19 mouse cellular contexts compared by ENCODE assay signal in genomic region chr8:86669259-86669658, GRCm38 (mm10). TPM values are rescaled to one million over a fixed set of nuclear protein-coding genes. Genes with fewer than 3 reads are reported as not detected.
A peak's percentile ranks its signal among the peaks of the same experiment; 100 is the strongest.
DNase-seq lines count a peak whose midpoint lies in the region; ATAC-seq and TF ChIP-seq lines count a peak whose summit lies in the region.
"Had no signal": no experiment of that assay in that cellular context is flagged by ENCODE, and none has a peak within 500 bp of the region (broad histone marks: within the 10 kb centered on the region; RNA-seq: fewer than 3 reads in every experiment).

No protein-coding gene starts in this region.

- TF ChIP-seq CTCF in midbrain, postnatal 0 days (IDR thresholded peaks at IDR 0.05) = no peak

- H3K4me3 ChIP-seq in embryonic facial prominence, embryonic 14.5 days (ENCODE audit: low read depth, low read length) = no peak overlapping the region
- no peak overlapping the region for H3K4me3 ChIP-seq in embryonic facial prominence, embryonic 10.5 days
- H3K4me3 ChIP-seq in kidney, embryonic 14.5 days (ENCODE audit: low read length) = no peak overlapping the region
- no peak overlapping the region for H3K4me3 ChIP-seq in midbrain, postnatal 0 days (ENCODE audit: low read depth, low read length)
- no peak overlapping the region for H3K4me3 ChIP-seq in midbrain, embryonic 16.5 days (ENCODE audit: low read depth, low read length)
- no peak overlapping the region for H3K4me3 ChIP-seq in heart, embryonic 10.5 days
- H3K4me3 ChIP-seq: midbrain, embryonic 10.5 days; myocyte had no signal

- peak; percentile 47 for DNase-seq in embryonic facial prominence, embryonic 14.5 days (ENCODE audit: low spot score)
- no peak for DNase-seq in embryonic facial prominence, embryonic 10.5 days (ENCODE audit: low spot score)
- no peak for DNase-seq in kidney, postnatal 36 days
- peak; percentile 52 for DNase-seq in midbrain, postnatal 0 days (ENCODE audit: low spot score)
- DNase-seq in heart, embryonic 10.5 days (ENCODE audit: low spot score) = no peak
- DNase-seq: cerebellum, adult 9-11 months; embryo, embryonic 11 days; forebrain, postnatal 0 days; heart, adult 11 months; liver; liver, postnatal 0 days; thymus, postnatal 25 days had no signal

- H3K4me2 ChIP-seq in embryonic facial prominence, embryonic 14.5 days (ENCODE audit: low read depth, low read length) = no peak overlapping the region
- no peak overlapping the region for H3K4me2 ChIP-seq in kidney, embryonic 14.5 days (replicated peaks; ENCODE audit: low read depth, low read length)
- H3K4me2 ChIP-seq in midbrain, postnatal 0 days (ENCODE audit: low read depth, low read length, poor library complexity, severe bottlenecking) = no peak overlapping the region
- no peak overlapping the region for H3K4me2 ChIP-seq in midbrain, embryonic 16.5 days (ENCODE audit: low read length)

- no peaks in the 10 kb centered on the region for H3K9me3 ChIP-seq in embryonic facial prominence, embryonic 14.5 days (ENCODE audit: control insufficient read depth, low read length)
- no peaks in the 10 kb centered on the region for H3K9me3 ChIP-seq in embryonic facial prominence, embryonic 10.5 days
- H3K9me3 ChIP-seq in kidney, embryonic 14.5 days (ENCODE audit: control insufficient read depth, low read length) = no peaks in the 10 kb centered on the region
- no peaks in the 10 kb centered on the region for H3K9me3 ChIP-seq in midbrain, postnatal 0 days (ENCODE audit: low read length)
- no peaks in the 10 kb centered on the region for H3K9me3 ChIP-seq in midbrain, embryonic 16.5 days (replicated peaks; ENCODE audit: control insufficient read depth, low read length, poor library complexity, severe bottlenecking)
- no peaks in the 10 kb centered on the region for H3K9me3 ChIP-seq in heart, embryonic 10.5 days
- H3K9me3 ChIP-seq: G1E; midbrain, embryonic 10.5 days had no signal

- H3K36me3 ChIP-seq in embryonic facial prominence, embryonic 14.5 days (ENCODE audit: control insufficient read depth, insufficient read depth, low read length) = peaks cover 37% of the 10 kb centered on the region
- peaks cover 29% of the 10 kb centered on the region for H3K36me3 ChIP-seq in embryonic facial prominence, embryonic 10.5 days (replicated peaks)
- peaks cover 21% of the 10 kb centered on the region; the same call in 1 of the 2 replicates for H3K36me3 ChIP-seq in kidney, embryonic 14.5 days (ENCODE audit: control insufficient read depth, insufficient read depth, low read length)
- peaks cover 28% of the 10 kb centered on the region for H3K36me3 ChIP-seq in midbrain, postnatal 0 days (ENCODE audit: insufficient read depth, low read length)
- H3K36me3 ChIP-seq in midbrain, embryonic 16.5 days (ENCODE audit: control insufficient read depth, insufficient read depth, low read length) = peaks cover 7% of the 10 kb centered on the region
- peaks cover 47% of the 10 kb centered on the region for H3K36me3 ChIP-seq in heart, embryonic 10.5 days

- WGBS in embryonic facial prominence, embryonic 14.5 days = 63% methylated on average over 4 of the region's 4 CpGs
- WGBS in embryonic facial prominence, embryonic 10.5 days = 78% methylated on average over 4 of the region's 4 CpGs
- 60% methylated on average over 4 of the region's 4 CpGs for WGBS in kidney, embryonic 14.5 days
- 69% methylated on average over 4 of the region's 4 CpGs for WGBS in midbrain, postnatal 0 days
- WGBS in midbrain, embryonic 16.5 days = 70% methylated on average over 4 of the region's 4 CpGs
- WGBS in heart, embryonic 10.5 days = 78% methylated on average over 4 of the region's 4 CpGs

- no peak overlapping the region for H3K9ac ChIP-seq in embryonic facial prominence, embryonic 14.5 days (ENCODE audit: low read depth, low read length)
- H3K9ac ChIP-seq in kidney, embryonic 14.5 days (ENCODE audit: low read depth, low read length) = no peak overlapping the region
- H3K9ac ChIP-seq in midbrain, postnatal 0 days (replicated peaks; ENCODE audit: low read length, poor library complexity, severe bottlenecking) = no peak overlapping the region
- H3K9ac ChIP-seq in midbrain, embryonic 16.5 days (ENCODE audit: low read depth, low read length) = no peak overlapping the region
- H3K9ac ChIP-seq: forebrain, postnatal 0 days; liver, postnatal 0 days had no signal

- H3K27ac ChIP-seq in embryonic facial prominence, embryonic 14.5 days (replicated peaks; ENCODE audit: low read depth, low read length) = no peak overlapping the region; the same call in 1 of the 2 replicates
- no peak overlapping the region for H3K27ac ChIP-seq in embryonic facial prominence, embryonic 10.5 days (replicated peaks)
- 0 out of 2 replicates have a peak overlapping the region, but pooled peaks have one; percentile 24 for H3K27ac ChIP-seq in kidney, embryonic 14.5 days (ENCODE audit: low read depth, low read length)
- no peak overlapping the region for H3K27ac ChIP-seq in midbrain, postnatal 0 days (ENCODE audit: low read depth, low read length)
- no peak overlapping the region for H3K27ac ChIP-seq in midbrain, embryonic 16.5 days (ENCODE audit: low read length)
- H3K27ac ChIP-seq in heart, embryonic 10.5 days = no peak overlapping the region
- H3K27ac ChIP-seq: midbrain, embryonic 10.5 days had no signal

- peak; percentile 18; the same call in 1 of the 2 replicates for ATAC-seq in embryonic facial prominence, embryonic 14.5 days (ENCODE audit: low read depth)
- peak; percentile 49; the same call in 1 of the 2 replicates for ATAC-seq in kidney, embryonic 14.5 days (ENCODE audit: low FRiP score, low TSS enrichment)
- ATAC-seq in midbrain, postnatal 0 days (ENCODE audit: low FRiP score) = no peak
- ATAC-seq in midbrain, embryonic 16.5 days = no peak
- ATAC-seq in activated CD4-positive, CD25-positive, alpha-beta regulatory T cell, adult 4 months = no peak
- ATAC-seq: CD4-positive, CD25-positive, alpha-beta regulatory T cell, adult 4 months; forebrain, postnatal 0 days; liver, postnatal 0 days had no signal

- no peaks in the 10 kb centered on the region for H3K4me1 ChIP-seq in embryonic facial prominence, embryonic 14.5 days (ENCODE audit: control insufficient read depth, insufficient read depth, low read length)
- no peaks in the 10 kb centered on the region for H3K4me1 ChIP-seq in embryonic facial prominence, embryonic 10.5 days
- H3K4me1 ChIP-seq in kidney, embryonic 14.5 days (ENCODE audit: control insufficient read depth, insufficient read depth, low read length) = 0 out of 2 replicates have a peak, but pooled peaks cover 3% of the 10 kb centered on the region
- no peaks in the 10 kb centered on the region for H3K4me1 ChIP-seq in midbrain, postnatal 0 days (ENCODE audit: insufficient read depth, low read length)
- H3K4me1 ChIP-seq in midbrain, embryonic 16.5 days (ENCODE audit: control insufficient read depth, insufficient read depth, low read length) = no peaks in the 10 kb centered on the region
- H3K4me1 ChIP-seq in heart, embryonic 10.5 days = no peaks in the 10 kb centered on the region
- H3K4me1 ChIP-seq: midbrain, embryonic 10.5 days had no signal

- no peaks in the 10 kb centered on the region for H3K27me3 ChIP-seq in embryonic facial prominence, embryonic 14.5 days (replicated peaks; ENCODE audit: control insufficient read depth, insufficient read depth, low read length)
- no peaks in the 10 kb centered on the region for H3K27me3 ChIP-seq in embryonic facial prominence, embryonic 10.5 days (replicated peaks; ENCODE audit: low read depth, poor library complexity, severe bottlenecking)
- no peaks in the 10 kb centered on the region for H3K27me3 ChIP-seq in kidney, embryonic 14.5 days (ENCODE audit: control insufficient read depth, insufficient read depth, low read length)
- H3K27me3 ChIP-seq in midbrain, postnatal 0 days (ENCODE audit: insufficient read depth, low read length) = no peaks in the 10 kb centered on the region
- H3K27me3 ChIP-seq in midbrain, embryonic 16.5 days (ENCODE audit: control insufficient read depth, insufficient read depth, low read depth, low read length) = no peaks in the 10 kb centered on the region
- H3K27me3 ChIP-seq in heart, embryonic 10.5 days (ENCODE audit: insufficient read depth, poor library complexity, severe bottlenecking) = no peaks in the 10 kb centered on the region

RNA-seq across cellular contexts. Expression of gene Lonp2, which starts 45.4 kb away (rescaled TPM):
- 55.7 and 58.2 TPM in 2 replicates for polyA plus RNA-seq in embryonic facial prominence, embryonic 14.5 days (2014; fragmentation: Nextera tagmentation; extraction: Ambion mirVana)
- 50.5 and 51.4 TPM in 2 replicates for polyA plus RNA-seq in embryonic facial prominence, embryonic 10.5 days (2016; fragmentation: Nextera tagmentation; extraction: Ambion mirVana)
- polyA plus RNA-seq in kidney, embryonic 14.5 days (2014; fragmentation: Nextera tagmentation; extraction: Ambion mirVana) = 38.0 and 54.8 TPM in 2 replicates
- 51.2 and 55.2 TPM in 2 replicates for total RNA-seq in midbrain, postnatal 0 days (2014; rRNA removed)
- polyA plus RNA-seq in midbrain, postnatal 0 days (2015; fragmentation: Nextera tagmentation; extraction: Ambion mirVana) = 62.5 TPM in 2 replicates
- 84.8 and 94.5 TPM in 2 replicates for polyA plus RNA-seq in midbrain, embryonic 16.5 days (2015; fragmentation: Nextera tagmentation; extraction: Ambion mirVana)
- polyA plus RNA-seq in heart, embryonic 10.5 days (2016; fragmentation: Nextera tagmentation; extraction: Ambion mirVana) = 58.1 and 66.4 TPM in 2 replicates
- polyA plus RNA-seq in activated CD4-positive, CD25-positive, alpha-beta regulatory T cell, adult 4 months (2017; shearing (Covaris generic)) = 10 to 100 TPM; 65.0 to 68.7 TPM

Comparison
In these comparisons a context has a peak if more than half of its experiments do, and no peak if none do; other contexts are left out.
1. DNase-seq: peak in embryonic facial prominence, embryonic 14.5 days (single experiment) and midbrain, postnatal 0 days (single experiment); none in embryonic facial prominence, embryonic 10.5 days (single experiment), kidney, postnatal 36 days (0 of 2) and heart, embryonic 10.5 days (single experiment).
2. ATAC-seq: peak in embryonic facial prominence, embryonic 14.5 days (single experiment) and kidney, embryonic 14.5 days (single experiment); none in midbrain, postnatal 0 days (single experiment), midbrain, embryonic 16.5 days (single experiment) and activated CD4-positive, CD25-positive, alpha-beta regulatory T cell, adult 4 months (single experiment).